Mouse (Mus musculus) T-helper 2 cell (primary cell): ENCODE data around the gene Psmd10.

Experiments
- in situ Hi-C: fragments of 300-600 bp; cut with MboI, MseI; formaldehyde crosslinking; loops from one replicate; pipeline ENCODE4 v1.15.1; 2025; ENCODE audit warnings: high pct_unique_total_duplicates

The Psmd10 gene

GRCm38 (mm10) chrX:140956272-140956940, at the start of gene Psmd10, which contains the start of gene Atg4a:
TSS of gene Psmd10 (minus strand) at chrX:140956728.
TSS of gene Atg4a (plus strand) at chrX:140956907.
- in situ Hi-C loops: no loop called here

- in situ Hi-C loops: loop anchor here (5.0 to 25.0 kb wide), 4 partner anchors 153 to 1576 kb away; no protein-coding TSS in a partner anchor
Measured at GRCm38 (mm10) chrX:140998885-140999284, 42.4 kb upstream of the Psmd10 start.

GRCm38 (mm10) chrX:140997912-140998545, 41.5 kb upstream of the Psmd10 start:
- in situ Hi-C loops: loop anchor here (5.0 to 25.0 kb wide), 4 partner anchors 154 to 1577 kb away; no protein-coding TSS in a partner anchor

- in situ Hi-C loops: loop anchor here (5.0 to 25.0 kb wide), 4 partner anchors 155 to 1578 kb away; no protein-coding TSS in a partner anchor
Measured at GRCm38 (mm10) chrX:140996909-140997516, 40.5 kb upstream of the Psmd10 start.

- in situ Hi-C loops: loop anchor here (25.0 kb wide), 2 partner anchors 452 to 1227 kb away; no protein-coding TSS in a partner anchor
Measured at GRCm38 (mm10) chrX:140985256-140985655, 28.7 kb upstream of the Psmd10 start.

GRCm38 (mm10) chrX:140984795-140985194, 28.3 kb upstream of the Psmd10 start:
- in situ Hi-C loops: loop anchor here (25.0 kb wide), 2 partner anchors 453 to 1228 kb away; no protein-coding TSS in a partner anchor

- in situ Hi-C loops: loop anchor here (25.0 kb wide), 2 partner anchors 454 to 1229 kb away; no protein-coding TSS in a partner anchor
Measured at GRCm38 (mm10) chrX:140983206-140983960, 26.9 kb upstream of the Psmd10 start.

GRCm38 (mm10) chrX:140980163-140980562, 23.6 kb upstream of the Psmd10 start:
- in situ Hi-C loops: loop anchor here (25.0 kb wide), 2 partner anchors 457 to 1232 kb away; no protein-coding TSS in a partner anchor

- in situ Hi-C loops: loop anchor here (25.0 kb wide), 2 partner anchors 458 to 1233 kb away; no protein-coding TSS in a partner anchor
Measured at GRCm38 (mm10) chrX:140979546-140979945, 23.0 kb upstream of the Psmd10 start.

GRCm38 (mm10) chrX:140978943-140979342, 22.4 kb upstream of the Psmd10 start:
- in situ Hi-C loops: loop anchor here (25.0 kb wide), 2 partner anchors 458 to 1233 kb away; no protein-coding TSS in a partner anchor

- in situ Hi-C loops: no loop called here
Measured at GRCm38 (mm10) chrX:140956959-140957358, 431 bp upstream of the Psmd10 start.

- in situ Hi-C loops: no loop called here
Measured at GRCm38 (mm10) chrX:140953618-140954017, 2.9 kb downstream of the Psmd10 start.

- in situ Hi-C loops: no loop called here
Measured at GRCm38 (mm10) chrX:140936271-140936670, 20.3 kb downstream of the Psmd10 start.

GRCm38 (mm10) chrX:140933263-140933662, 23.3 kb downstream of the Psmd10 start:
- in situ Hi-C loops: no loop called here

GRCm38 (mm10) chrX:140932066-140932465, 24.5 kb downstream of the Psmd10 start:
- in situ Hi-C loops: no loop called here

GRCm38 (mm10) chrX:140921321-140921720, 35.2 kb downstream of the Psmd10 start:
- in situ Hi-C loops: no loop called here

- in situ Hi-C loops: no loop called here
Measured at GRCm38 (mm10) chrX:140907360-140907759, 49.2 kb downstream of the Psmd10 start, which contains the start of gene Vsig1. TSS of gene Vsig1 (plus strand) at chrX:140907608.

GRCm38 (mm10) chrX:140903487-140903886, 53.0 kb downstream of the Psmd10 start:
- in situ Hi-C loops: no loop called here
